Mouse (Mus musculus): ENCODE results near the gene Cdk5rap2. TPM values are rescaled to one million over a fixed set of nuclear protein-coding genes. Genes with fewer than 3 reads are reported as not detected.

Cdk5rap2 gene
- total RNA-seq, 2 experiments from 2014 or later: 14.3 to 17.1 TPM

Other genes starting within 250 kb of the Cdk5rap2 start
- 10 to 100 TPM; 12.7 to 14.3 TPM for gene Megf9, start 124.6 kb upstream of the Cdk5rap2 start, total RNA-seq (2021)